Mouse (Mus musculus) olfactory bulb, adult 2 months (tissue): ENCODE measurements at regions not wholly inside any gene's neighbourhood (a gene's known extent, or its start where the extent isn't known, plus 50 kb on each side); places are given as distances from the start of the nearest gene placed in this dataset.

ENCODE experiments used
- H3K27ac ChIP-seq: fragments of 200-500 bp; 2 replicates; pipeline ENCODE4 v1.5.1; 2012; ENCODE audit warnings: low read depth, low read length; ENCODE audit not compliant: insufficient read depth
- H3K4me1 ChIP-seq: fragments of 200-500 bp; 2 replicates; pipeline ENCODE4 v1.6.1; 2012; ENCODE audit warnings: low read length; ENCODE audit not compliant: control insufficient read depth, insufficient read depth
- H3K4me3 ChIP-seq: fragments of 200-500 bp; 2 replicates; pipeline ENCODE4 v1.5.1; 2012; ENCODE audit warnings: mild to moderate bottlenecking, low read depth, low read length, moderate library complexity; ENCODE audit not compliant: insufficient read depth
- CTCF ChIP-seq: fragments of 200-500 bp; IDR thresholded peaks from 2 replicates; pipeline ENCODE4 v1.5.1; 2012; ENCODE audit warnings: low read depth, mild to moderate bottlenecking, low read length, moderate library complexity; ENCODE audit not compliant: insufficient read depth
- POLR2A ChIP-seq: fragments of 200-500 bp; IDR thresholded peaks from 2 replicates; pipeline ENCODE4 v1.6.1; 2012; ENCODE audit warnings: mild to moderate bottlenecking, low read depth, low read length, moderate library complexity; ENCODE audit not compliant: insufficient read depth
- WGBS: fragments of 180-500 bp; shearing (Covaris S2); methylation state at CpG from one replicate; pipeline ENCODE4 v1.1.7; 2018; 5-methylcytosine and 5-hydroxymethylcytosine counted together

- TF ChIP-seq CTCF (no peak), POLR2A (no peak)
- no peak overlapping the region for H3K4me3 ChIP-seq
- H3K27ac ChIP-seq, result no peak overlapping the region
- H3K4me1 ChIP-seq, result no peaks in the 10 kb centered on the region
- WGBS, result 48% methylated on average over 8 of the region's 8 CpGs
Observed at GRCm38 (mm10) chr12:16260981-16261380, 349.8 kb downstream of the Lpin1 start.

GRCm38 (mm10) chr12:16260501-16260900 is 350.3 kb downstream of the Lpin1 start:
- WGBS, result 33% methylated on average over 2 of the region's 2 CpGs
- no peak overlapping the region for H3K4me3 ChIP-seq
- H3K4me1 ChIP-seq, result no peaks in the 10 kb centered on the region
- no peak overlapping the region for H3K27ac ChIP-seq
- no peak for TF ChIP-seq CTCF
- no peak for TF ChIP-seq POLR2A

DNA sequence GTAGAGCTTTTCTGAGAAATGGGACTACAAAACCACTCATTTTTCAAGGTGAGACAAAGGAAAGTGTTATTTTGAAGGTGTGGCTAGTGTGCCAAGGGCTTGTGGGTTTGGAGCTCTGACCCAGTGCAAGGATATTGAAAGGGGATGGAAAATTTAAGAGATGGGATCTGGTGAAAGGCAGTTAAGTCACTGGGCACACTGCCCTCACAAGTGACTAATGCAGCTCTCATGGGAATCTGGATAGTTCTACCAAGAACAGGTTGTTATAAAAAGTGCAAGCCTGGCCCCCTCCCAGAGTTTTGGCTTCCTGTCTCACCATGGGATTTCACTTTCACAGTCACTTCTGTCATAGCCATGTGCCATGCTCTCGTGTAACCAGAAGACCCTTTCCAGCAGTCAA is 360.1 kb downstream of the Lpin1 start:
- Histone ChIP-seq H3K27ac (no peak overlapping the region), H3K4me3 (no peak overlapping the region), H3K4me1 (no peaks in the 10 kb centered on the region)
- 97% methylated on average over 1 of the region's 1 CpGs for WGBS
- TF ChIP-seq POLR2A, result no peak
- no peak for TF ChIP-seq CTCF

DNA sequence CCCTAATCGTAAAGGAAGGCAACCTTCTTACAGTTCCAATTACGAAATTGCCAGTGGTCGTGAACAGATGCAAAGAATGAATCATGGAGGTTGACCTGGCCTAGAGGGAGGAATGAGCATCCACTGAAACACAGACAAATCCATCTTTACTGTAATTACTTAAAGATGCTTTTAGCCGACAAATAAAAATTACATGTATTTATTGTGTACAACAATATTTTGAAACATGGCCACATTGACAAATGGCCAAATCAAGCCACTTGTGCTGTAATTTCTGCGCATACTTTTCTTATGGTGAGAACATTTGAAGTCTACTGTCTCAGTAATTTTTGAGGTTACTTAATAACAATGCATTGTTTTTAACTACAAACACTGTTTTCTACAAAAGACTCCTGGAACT is 360.7 kb downstream of the Lpin1 start:
- 95% methylated on average over 5 of the region's 5 CpGs for WGBS
- Histone ChIP-seq H3K4me3 (no peak overlapping the region), H3K4me1 (no peaks in the 10 kb centered on the region), H3K27ac (no peak overlapping the region)
- TF ChIP-seq CTCF, result no peak
- TF ChIP-seq POLR2A, result no peak

GRCm38 (mm10) chr12:16239792-16240191 is 371.0 kb downstream of the Lpin1 start:
- Histone ChIP-seq H3K4me1 (no peaks in the 10 kb centered on the region), H3K4me3 (no peak overlapping the region), H3K27ac (no peak overlapping the region)
- no peak for TF ChIP-seq POLR2A
- no peak for TF ChIP-seq CTCF
- WGBS, result 72% methylated on average over 5 of the region's 5 CpGs

DNA sequence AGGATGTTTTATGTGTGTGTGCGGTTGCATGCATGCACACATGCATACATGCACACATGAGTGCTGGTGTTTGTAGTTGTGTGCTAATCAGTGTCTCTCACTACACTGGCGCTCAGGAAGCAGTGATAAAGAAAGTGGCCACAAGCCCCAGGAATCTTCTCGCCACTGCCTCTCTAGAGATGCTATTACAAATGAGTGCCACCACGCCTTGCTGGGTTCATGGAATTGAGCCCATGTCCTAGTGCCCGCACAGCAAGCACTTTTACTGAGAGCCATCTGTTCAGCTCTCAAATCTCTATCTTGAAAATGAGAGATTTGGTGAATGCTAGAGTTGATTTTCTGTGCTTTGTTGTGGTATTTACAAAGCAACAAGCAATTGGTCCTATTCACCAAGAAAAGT is 373.3 kb downstream of the Lpin1 start:
- Histone ChIP-seq H3K4me3 (no peak overlapping the region), H3K27ac (no peak overlapping the region), H3K4me1 (no peaks in the 10 kb centered on the region)
- 89% methylated on average over 5 of the region's 5 CpGs for WGBS
- TF ChIP-seq CTCF (no peak), POLR2A (no peak)

GRCm38 (mm10) chr12:16233559-16233958 is 377.2 kb downstream of the Lpin1 start:
- 96% methylated on average over 3 of the region's 3 CpGs for WGBS

GRCm38 (mm10) chr12:16232828-16233227 is 377.9 kb downstream of the Lpin1 start:
- Histone ChIP-seq H3K4me3 (no peak overlapping the region), H3K4me1 (no peaks in the 10 kb centered on the region), H3K27ac (no peak overlapping the region)
- TF ChIP-seq POLR2A, result no peak
- no peak for TF ChIP-seq CTCF
- WGBS, result 92% methylated on average over 8 of the region's 8 CpGs

More at GRCm38 (mm10) chr12:16233559-16233958, 377.2 kb downstream of the Lpin1 start:
- Histone ChIP-seq H3K4me3 (no peak overlapping the region), H3K4me1 (no peaks in the 10 kb centered on the region), H3K27ac (no peak overlapping the region)
- no peak for TF ChIP-seq POLR2A
- TF ChIP-seq CTCF, result no peak

DNA sequence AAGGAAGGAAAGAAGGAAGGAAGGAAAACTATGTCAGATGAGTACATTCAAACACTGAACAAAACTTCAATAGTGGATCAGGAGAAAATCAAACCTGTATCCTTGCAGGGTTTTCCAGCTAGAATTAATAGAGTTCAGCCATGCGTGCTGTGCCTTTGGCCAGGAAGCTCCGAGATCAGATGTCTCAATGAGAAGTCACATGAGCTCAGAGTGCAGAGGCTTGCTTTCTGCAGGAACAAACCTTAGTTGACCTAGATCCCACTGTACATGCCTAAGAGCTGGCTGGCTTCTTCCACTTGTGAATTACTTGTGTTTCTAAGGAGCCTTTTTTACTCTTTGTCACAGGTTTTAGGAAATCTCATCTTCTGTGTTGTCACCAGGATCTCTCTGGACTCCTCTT is 378.7 kb downstream of the Lpin1 start:
- TF ChIP-seq POLR2A (no peak), CTCF (no peak)
- H3K4me3 ChIP-seq, result no peak overlapping the region
- no peaks in the 10 kb centered on the region for H3K4me1 ChIP-seq
- 53% methylated on average over 2 of the region's 2 CpGs for WGBS
- H3K27ac ChIP-seq, result no peak overlapping the region

GRCm38 (mm10) chr12:16231093-16231492 is 379.7 kb downstream of the Lpin1 start:
- no peak overlapping the region for H3K27ac ChIP-seq
- WGBS, result 96% methylated on average over 2 of the region's 2 CpGs
- no peak for TF ChIP-seq CTCF
- TF ChIP-seq POLR2A, result no peak
- no peak overlapping the region for H3K4me3 ChIP-seq
- H3K4me1 ChIP-seq, result no peaks in the 10 kb centered on the region
